Mouse (Mus musculus) CH12F3 (cell line): ENCODE results near the gene Fau.
"Not testable (repeated sequence)": the region's sequence is repeated elsewhere in the genome, so short reads cannot be mapped to it uniquely, and the experiment has no call there.

ENCODE experiments used
- in situ Hi-C: fragments of 300-500 bp; cut with MboI; formaldehyde crosslinking; loops from 2 replicates; pipeline ENCODE4 v1.14.3; 2020; ENCODE audit warnings: low sequenced_read_pairs

Gene Fau

DNA sequence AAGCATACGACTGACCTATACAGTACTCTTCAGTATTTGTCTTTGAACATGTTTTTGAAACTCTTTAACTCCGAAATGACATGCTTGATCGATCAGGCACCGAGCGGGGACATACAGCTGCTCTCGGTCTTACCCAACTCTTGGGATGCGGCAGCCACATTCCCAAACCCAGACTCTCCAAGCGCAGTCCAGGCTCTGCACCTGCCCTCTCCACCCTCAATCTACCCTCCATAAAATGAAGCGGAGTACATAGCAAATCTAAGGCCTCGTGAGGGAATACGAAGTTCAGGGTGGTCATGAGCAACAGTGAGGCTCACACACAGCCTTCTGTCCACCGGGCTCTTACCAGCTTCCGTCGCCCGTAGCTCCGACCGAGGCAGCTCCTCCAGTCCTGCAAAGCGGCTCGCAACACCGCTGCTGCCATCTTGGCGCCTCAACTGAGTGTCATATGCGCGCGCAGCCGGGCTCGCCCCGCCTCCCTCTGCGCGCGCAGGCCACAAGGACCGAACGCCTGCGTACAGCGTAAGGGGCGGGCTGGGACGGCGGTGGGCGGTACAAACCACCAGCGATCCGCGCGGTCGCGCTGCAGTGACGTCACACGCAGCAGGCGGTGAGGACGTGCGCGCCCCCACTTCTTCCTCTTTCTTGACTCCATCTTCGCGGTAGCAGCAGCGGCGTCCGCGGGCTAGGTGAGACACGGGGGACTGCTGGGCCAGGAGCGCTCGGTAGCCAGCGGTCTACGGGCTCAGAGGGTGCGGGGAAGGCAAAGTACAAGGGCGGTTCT is at the start of gene Fau, which contains the start of gene Mrpl49:
TSS of gene Fau (plus strand) at position 532 of the 784 bp plus-strand sequence.
TSS of gene Mrpl49 (minus strand) at position 473 of the 784 bp plus-strand sequence.
- in situ Hi-C loops: no loop called here

DNA sequence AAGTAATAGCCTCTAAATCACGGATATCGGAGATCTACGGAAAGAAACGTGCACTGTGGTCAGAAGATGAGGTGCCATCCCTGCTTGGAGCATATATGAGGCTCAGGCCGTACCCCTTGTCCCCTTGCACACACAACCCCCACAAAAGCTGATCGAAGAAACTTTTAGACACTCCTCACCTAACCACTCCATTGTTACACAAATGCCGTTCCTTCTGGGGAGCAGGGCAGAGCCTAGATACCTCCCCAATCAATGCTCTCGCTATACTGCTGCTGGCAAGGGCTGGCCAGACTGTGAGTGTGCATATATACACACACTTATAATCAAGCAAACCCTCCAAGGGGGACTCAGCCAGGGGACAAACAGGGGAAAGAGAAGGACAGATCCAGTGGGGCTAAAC is 48.5 kb upstream of the Fau start:
- in situ Hi-C loops: no loop called here

GRCm38 (mm10) chr19:6013691-6014090 is 44.0 kb upstream of the Fau start:
- in situ Hi-C loops: no loop called here

DNA sequence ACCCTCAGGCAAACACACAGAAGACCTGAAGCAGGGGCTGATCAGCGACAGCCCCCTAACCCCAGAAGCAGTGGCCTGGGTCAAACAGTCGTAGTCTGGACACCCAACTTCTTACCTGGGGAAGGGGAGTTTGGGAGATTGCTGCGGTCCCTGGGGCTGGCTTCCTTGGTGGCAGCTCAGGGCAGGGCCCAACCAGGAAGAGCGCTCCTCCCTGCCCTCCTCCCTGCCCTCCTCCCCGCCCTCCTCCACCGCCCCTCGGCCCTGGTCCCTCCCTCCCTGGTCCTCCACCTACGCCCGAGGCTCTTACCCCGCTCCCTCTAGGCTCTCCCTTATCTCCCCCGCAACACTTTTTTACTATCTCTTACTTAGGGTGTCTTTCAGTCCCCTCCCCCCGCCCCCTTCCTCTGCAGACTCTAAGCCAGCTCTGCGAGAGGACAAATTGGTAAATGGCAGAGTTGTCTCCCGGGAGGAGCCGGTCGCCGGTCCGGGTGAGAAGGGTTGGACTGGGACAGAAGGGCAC is 42.6 kb upstream of the Fau start:
- in situ Hi-C loops: no loop called here

- in situ Hi-C loops: no loop called here
Measured at GRCm38 (mm10) chr19:6015511-6016315, 41.9 kb upstream of the Fau start, which contains the start of gene Capn1. TSS of gene Capn1 (minus strand) at chr19:6015897.

DNA sequence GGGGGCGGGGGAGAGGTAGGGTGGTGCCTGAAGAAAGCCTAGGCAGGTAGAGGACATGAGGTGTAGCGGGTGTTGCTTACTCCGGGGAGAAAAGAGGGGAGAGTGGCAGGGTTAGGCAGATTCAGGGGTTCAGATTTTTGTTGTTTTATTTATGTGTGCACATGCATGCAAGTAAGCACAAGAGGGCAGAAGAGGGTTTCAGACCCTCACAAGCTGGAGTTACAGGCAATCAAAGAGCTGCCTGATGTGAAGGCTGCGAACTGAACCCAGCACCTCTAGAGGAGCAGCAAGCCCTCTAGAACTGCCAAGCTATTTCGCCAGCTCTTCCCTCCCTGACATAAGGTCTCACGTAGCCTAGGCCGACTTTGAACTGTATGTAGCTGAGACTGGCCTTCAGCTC is 41.1 kb upstream of the Fau start:
- in situ Hi-C loops: no loop called here

- in situ Hi-C loops: no loop called here
Measured at GRCm38 (mm10) chr19:6018142-6019089, 39.2 kb upstream of the Fau start.

DNA sequence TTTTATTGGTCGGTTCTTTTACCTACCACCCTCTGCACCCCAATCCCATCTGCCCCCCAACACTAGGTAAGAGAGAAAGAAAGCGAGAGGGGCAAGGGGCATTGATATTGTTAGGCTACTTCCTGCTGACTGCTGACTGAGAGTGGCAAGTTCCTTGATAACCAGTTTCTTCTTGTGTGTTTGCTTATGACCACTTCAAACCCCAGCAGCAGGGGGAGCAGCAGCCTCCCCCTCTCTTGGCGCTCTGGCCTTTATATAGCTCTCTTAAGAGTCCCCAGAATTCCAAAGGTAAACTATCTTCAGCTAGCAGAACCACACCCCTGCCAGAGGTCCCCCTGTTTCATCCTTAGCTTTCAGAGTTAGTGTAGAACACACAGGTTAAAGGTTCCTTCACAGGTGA is 37.4 kb upstream of the Fau start:
- in situ Hi-C loops: no loop called here

GRCm38 (mm10) chr19:6023059-6023458 is 34.6 kb upstream of the Fau start:
- in situ Hi-C loops: no loop called here

GRCm38 (mm10) chr19:6023930-6024329 is 33.7 kb upstream of the Fau start:
- in situ Hi-C loops: no loop called here

GRCm38 (mm10) chr19:6028991-6029390 is 28.7 kb upstream of the Fau start:
- in situ Hi-C loops: no loop called here

DNA sequence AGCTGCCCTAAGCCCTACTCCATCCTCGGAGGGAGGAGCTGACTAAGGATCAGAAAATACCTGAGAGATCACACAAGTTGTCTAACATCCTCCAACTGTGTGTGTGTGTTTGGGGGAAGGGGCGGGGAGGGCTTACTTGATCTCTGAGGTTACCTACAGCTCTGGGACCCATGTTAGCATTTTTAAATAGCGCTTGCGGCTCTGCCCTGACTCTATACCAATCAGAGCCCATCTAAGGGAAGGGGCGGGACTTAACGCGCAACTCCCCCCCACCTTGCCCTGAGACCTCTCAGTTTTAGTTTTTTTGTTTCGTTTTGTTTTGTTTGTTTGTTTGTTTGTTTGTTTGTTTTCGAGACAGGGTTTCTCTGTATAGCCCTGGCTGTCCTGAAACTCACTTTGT is 28.2 kb upstream of the Fau start:
- in situ Hi-C loops: no loop called here

- in situ Hi-C loops: no loop called here
Measured at GRCm38 (mm10) chr19:6030520-6031280, 26.9 kb upstream of the Fau start.

DNA sequence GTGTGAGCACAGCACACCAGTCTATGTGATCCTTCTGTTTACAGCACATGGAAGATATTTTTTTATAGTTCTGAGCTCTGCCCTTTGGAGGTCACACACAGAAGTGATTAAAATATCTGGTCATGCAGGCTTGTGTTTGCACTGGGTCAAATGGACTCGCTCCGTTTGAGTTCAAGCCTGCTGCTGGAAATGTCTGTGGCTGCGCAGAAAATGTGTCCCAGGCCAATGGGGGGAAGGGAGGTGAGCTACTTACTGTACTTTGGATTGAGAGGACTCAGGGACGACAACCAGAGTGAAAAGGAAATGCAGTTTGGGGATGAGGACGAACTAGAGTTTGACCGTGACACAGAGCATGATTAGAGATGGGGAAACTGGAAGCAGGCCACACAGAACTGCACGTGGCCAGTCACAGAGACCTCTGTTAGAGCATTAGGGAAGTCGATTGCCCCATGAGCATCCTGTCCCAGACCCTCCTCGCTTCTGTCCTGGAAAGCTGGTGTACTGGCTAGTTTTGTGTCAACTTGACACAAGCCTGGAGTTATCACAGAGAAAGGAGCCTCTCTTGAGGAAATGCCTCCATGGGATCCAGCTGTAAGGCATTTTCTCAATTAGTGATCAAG is 21.6 kb upstream of the Fau start:
- in situ Hi-C loops: no loop called here

DNA sequence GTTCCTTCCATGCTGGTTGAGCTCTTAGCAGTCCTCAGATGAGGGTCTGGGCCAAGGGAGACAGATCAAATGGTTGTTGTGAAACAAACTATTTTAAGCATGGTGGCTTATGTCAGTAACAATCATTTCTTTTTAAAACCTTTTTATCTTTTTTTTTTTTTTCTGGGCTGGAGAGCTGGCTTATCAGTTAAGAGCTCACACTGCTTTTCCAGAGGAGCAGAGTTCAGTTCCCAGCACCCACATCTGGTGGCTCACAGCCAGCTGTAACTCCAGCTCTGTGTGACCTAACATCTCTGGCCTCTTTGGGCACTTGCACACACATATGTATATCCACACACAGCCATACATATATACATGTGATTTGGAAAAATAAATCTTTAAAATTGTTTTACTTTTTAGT is 19.9 kb upstream of the Fau start:
- in situ Hi-C loops: no loop called here

- in situ Hi-C loops: no loop called here
Measured at GRCm38 (mm10) chr19:6038326-6038725, 19.3 kb upstream of the Fau start.

DNA sequence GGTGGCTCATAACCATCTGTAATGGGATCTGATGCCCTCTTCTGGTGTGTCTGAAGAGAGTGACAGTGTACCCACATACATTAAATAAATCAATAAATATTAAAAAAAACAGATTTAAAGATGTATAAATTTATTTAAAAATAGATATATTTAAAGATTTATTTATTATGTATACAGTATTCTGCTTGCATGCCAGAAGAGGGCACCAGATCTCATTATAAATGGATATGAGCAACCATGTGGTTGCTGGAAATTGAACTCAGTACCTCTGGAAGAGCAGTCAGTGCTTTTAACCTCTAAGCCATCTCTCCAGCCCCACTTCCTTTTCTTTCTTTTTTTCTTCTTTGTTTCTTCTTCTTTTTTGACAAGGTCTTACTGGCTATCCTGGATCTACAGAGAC is 17.6 kb upstream of the Fau start:
- in situ Hi-C loops: no loop called here

DNA sequence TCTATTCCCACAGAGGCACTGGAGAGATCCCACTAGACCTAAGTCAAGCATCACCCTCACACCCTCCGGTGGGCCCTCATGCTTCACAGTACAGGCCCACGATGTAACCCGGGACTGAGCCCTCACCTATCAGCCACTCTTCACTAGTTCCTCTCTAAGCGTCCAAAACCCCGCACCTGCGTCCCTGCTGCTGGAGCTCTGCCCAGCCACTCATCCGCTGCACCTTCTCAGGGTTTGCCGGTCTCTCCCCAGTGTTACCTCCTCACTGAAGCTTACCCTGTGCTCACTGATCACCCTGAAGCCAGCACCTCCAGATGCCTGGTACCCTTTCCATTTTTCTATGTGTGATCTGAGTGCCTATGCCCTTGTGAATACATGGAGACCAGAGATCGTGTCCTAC is 15.4 kb upstream of the Fau start:
- in situ Hi-C loops: no loop called here

GRCm38 (mm10) chr19:6044102-6044501 is 13.5 kb upstream of the Fau start:
- in situ Hi-C loops: not testable (repeated sequence)
